Mouse (Mus musculus): ENCODE measurements at regions not wholly inside any gene's neighbourhood (a gene's known extent, or its start where the extent isn't known, plus 50 kb on each side); places are given as distances from the start of the nearest gene placed in this dataset.

GRCm38 (mm10) chr6:12260325-12261076 is 352.9 kb downstream of the Phf14 start:
- no peak for TF ChIP-seq POLR2A (IDR thresholded peaks at IDR 0.05; ENCODE audit: insufficient read depth, low read length)
- peak; percentile 4 for TF ChIP-seq CTCF (IDR thresholded peaks at IDR 0.05; ENCODE audit: low read depth, low read length)
- no peak for TF ChIP-seq EP300 (IDR thresholded peaks at IDR 0.05; ENCODE audit: insufficient read depth, low read depth, low read length)

Data from ES-Bruce4 (cell line).